Mouse (Mus musculus) cortical plate, adult 2 months (tissue): ENCODE data around the gene 1810013L24Rik. TPM values are rescaled to one million over a fixed set of nuclear protein-coding genes. Genes with fewer than 3 reads are reported as not detected.

Experiments
- H3K27ac ChIP-seq: fragments of 200-500 bp; 2 replicates; pipeline ENCODE4 v1.5.1; 2012; ENCODE audit warnings: low read length, control low read depth, inconsistent platforms; ENCODE audit not compliant: insufficient read depth
- H3K4me1 ChIP-seq: fragments of 200-500 bp; 2 replicates; pipeline ENCODE4 v1.6.1; 2011; ENCODE audit warnings: low read length; ENCODE audit not compliant: control insufficient read depth, insufficient read depth
- H3K4me3 ChIP-seq: fragments of 200-500 bp; 2 replicates; pipeline ENCODE4 v1.5.1; 2011; ENCODE audit warnings: mild to moderate bottlenecking, low read length, control low read depth; ENCODE audit not compliant: insufficient read depth
- CTCF ChIP-seq: fragments of 200-500 bp; IDR thresholded peaks from 2 replicates; pipeline ENCODE4 v1.5.1; 2011; ENCODE audit warnings: mild to moderate bottlenecking, control low read depth, low read length; ENCODE audit not compliant: insufficient read depth; ENCODE audit errors: extremely low read depth
- POLR2A ChIP-seq: fragments of 200-500 bp; IDR thresholded peaks from 2 replicates; pipeline ENCODE4 v1.6.1; 2011; ENCODE audit warnings: mild to moderate bottlenecking, low read length, control low read depth; ENCODE audit not compliant: insufficient read depth; ENCODE audit errors: extremely low read depth
- polyA plus RNA-seq: library from polyadenylated mRNA; depleted of rRNA; stranded (reverse); fragments of >200 nt; gene quantifications from 2 replicates; pipeline ENCODE4 v1.2.3, GENCODE M21; 2012; rRNA removed

1810013L24Rik gene
- polyA plus RNA-seq = 43.8 and 43.9 TPM in 2 replicates

GRCm38 (mm10) chr16:8829564-8830359, at the start of gene 1810013L24Rik:
1810013L24Rik (plus strand) TSS chr16:8830100.
- H3K27ac ChIP-seq = peak within 1 kb of the TSS; percentile 100
- peak; percentile 87 for TF ChIP-seq POLR2A
- no peak for TF ChIP-seq CTCF
- peak within 1 kb of the TSS; percentile 99 for H3K4me3 ChIP-seq
- H3K4me1 ChIP-seq = peaks cover 2% of the 10 kb centered on the region

- TF ChIP-seq CTCF (no peak), POLR2A (no peak)
- no peak overlapping the region for H3K4me3 ChIP-seq
- H3K27ac ChIP-seq = no peak overlapping the region
- H3K4me1 ChIP-seq = peaks cover 1% of the 10 kb centered on the region; the same call in 1 of the 2 replicates
These were observed 49.7 kb upstream of the 1810013L24Rik start for GRCm38 (mm10) chr16:8780187-8780586.

- H3K4me1 ChIP-seq = peaks cover 1% of the 10 kb centered on the region; the same call in 1 of the 2 replicates
- no peak overlapping the region for H3K4me3 ChIP-seq
- H3K27ac ChIP-seq = no peak overlapping the region
- TF ChIP-seq POLR2A (no peak), CTCF (no peak)
These were observed 48.7 kb upstream of the 1810013L24Rik start for GRCm38 (mm10) chr16:8781191-8781590.

- no peak for TF ChIP-seq CTCF
- no peak for TF ChIP-seq POLR2A
- Histone ChIP-seq H3K4me3 (no peak overlapping the region), H3K27ac (no peak overlapping the region), H3K4me1 (peaks cover 1% of the 10 kb centered on the region; the same call in 1 of the 2 replicates)
These were observed 48.2 kb upstream of the 1810013L24Rik start for GRCm38 (mm10) chr16:8781660-8782059.

- no peak overlapping the region for H3K27ac ChIP-seq
These were observed 46.5 kb upstream of the 1810013L24Rik start for GRCm38 (mm10) chr16:8783198-8783913.

GRCm38 (mm10) chr16:8784753-8785152, 45.1 kb upstream of the 1810013L24Rik start:
- Histone ChIP-seq H3K4me1 (peaks cover 7% of the 10 kb centered on the region; the same call in 1 of the 2 replicates), H3K4me3 (no peak overlapping the region), H3K27ac (no peak overlapping the region)
- TF ChIP-seq CTCF (no peak), POLR2A (no peak)

More at GRCm38 (mm10) chr16:8783198-8783913, 46.5 kb upstream of the 1810013L24Rik start:
- TF ChIP-seq CTCF (no peak), POLR2A (no peak)
- peaks cover 5% of the 10 kb centered on the region; the same call in 1 of the 2 replicates for H3K4me1 ChIP-seq
- H3K4me3 ChIP-seq = no peak overlapping the region

- TF ChIP-seq CTCF (no peak), POLR2A (no peak)
These were observed 39.0 kb upstream of the 1810013L24Rik start for GRCm38 (mm10) chr16:8790886-8791285.

GRCm38 (mm10) chr16:8791949-8792557, 37.8 kb upstream of the 1810013L24Rik start, which contains the start of gene Usp7:
Usp7 (minus strand) TSS chr16:8792308.
- peaks cover 5% of the 10 kb centered on the region; the same call in 1 of the 2 replicates for H3K4me1 ChIP-seq
- no peak within 1 kb of the TSS for H3K4me3 ChIP-seq
- H3K27ac ChIP-seq = no peak within 1 kb of the TSS

More at GRCm38 (mm10) chr16:8790886-8791285, 39.0 kb upstream of the 1810013L24Rik start:
- Histone ChIP-seq H3K4me1 (peaks cover 5% of the 10 kb centered on the region; the same call in 1 of the 2 replicates), H3K4me3 (no peak overlapping the region), H3K27ac (no peak overlapping the region)

GRCm38 (mm10) chr16:8794952-8795351, 34.9 kb upstream of the 1810013L24Rik start:
- H3K4me3 ChIP-seq = no peak overlapping the region
- H3K4me1 ChIP-seq = no peaks in the 10 kb centered on the region
- H3K27ac ChIP-seq = no peak overlapping the region
- TF ChIP-seq CTCF (0 out of 2 replicates have a peak, but pooled peaks have one; percentile 23), POLR2A (no peak)

More at GRCm38 (mm10) chr16:8791949-8792557, 37.8 kb upstream of the 1810013L24Rik start, which contains the start of gene Usp7:
- no peak for TF ChIP-seq CTCF
- no peak for TF ChIP-seq POLR2A

GRCm38 (mm10) chr16:8795906-8796305, 34.0 kb upstream of the 1810013L24Rik start:
- no peak overlapping the region for H3K4me3 ChIP-seq
- no peaks in the 10 kb centered on the region for H3K4me1 ChIP-seq
- no peak overlapping the region for H3K27ac ChIP-seq
- TF ChIP-seq POLR2A (no peak), CTCF (no peak)
